Mouse (Mus musculus) cerebellum, adult 18-20 months (tissue): ENCODE data around the gene Cga.
"Not testable (repeated sequence)": the region's sequence is repeated elsewhere in the genome, so short reads cannot be mapped to it uniquely, and the experiment has no call there.

ENCODE experiments used
- DNase-seq, 2 experiments: peaks; one replicate each; pipeline ENCODE4 v3.0.0; 2021

The Cga gene

GRCm38 (mm10) chr4:34898497-34898896 lies 4.9 kb downstream of the Cga start:
- DNase-seq, result no peak

DNA sequence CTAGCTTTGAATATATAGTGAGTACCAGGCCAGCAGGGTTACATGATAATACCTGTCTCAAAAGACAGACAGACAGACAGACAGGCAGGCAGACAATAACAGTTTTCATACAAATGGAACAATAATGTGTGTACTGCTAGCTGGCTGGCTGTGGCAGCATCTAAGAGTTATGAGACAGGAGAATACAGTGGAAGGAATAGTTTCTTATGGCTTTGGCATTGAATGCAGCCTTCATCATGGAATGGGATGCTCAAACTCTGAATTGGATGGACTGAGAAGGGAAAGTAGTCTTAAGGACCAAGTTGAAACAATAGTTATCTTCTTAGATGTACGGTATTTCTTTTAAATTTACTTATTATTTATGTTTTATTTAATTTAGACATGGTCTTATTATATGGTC lies 5.7 kb downstream of the Cga start:
- no peak for DNase-seq

DNA sequence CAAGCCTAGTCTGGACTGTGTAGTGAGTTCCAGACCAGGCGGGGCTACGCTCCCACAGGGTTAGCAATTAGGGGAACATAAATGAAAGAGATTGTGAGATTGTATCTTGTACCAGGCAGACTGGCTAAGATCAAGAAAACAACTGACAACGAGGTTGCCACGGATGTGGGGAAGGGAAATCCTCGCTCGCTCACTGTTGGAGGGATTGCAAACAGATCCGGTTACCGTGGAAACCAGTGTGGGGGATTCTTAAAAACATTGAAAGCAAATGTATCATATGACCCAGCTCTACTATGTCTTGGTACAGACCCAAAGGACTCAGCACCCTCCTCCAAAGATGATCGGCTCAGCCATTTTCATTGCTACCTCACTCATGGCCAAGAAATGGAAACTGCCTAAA lies 6.6 kb downstream of the Cga start:
- DNase-seq, result no peak

- DNase-seq, result no peak
Observed at GRCm38 (mm10) chr4:34901166-34901565, 7.6 kb downstream of the Cga start.

DNA sequence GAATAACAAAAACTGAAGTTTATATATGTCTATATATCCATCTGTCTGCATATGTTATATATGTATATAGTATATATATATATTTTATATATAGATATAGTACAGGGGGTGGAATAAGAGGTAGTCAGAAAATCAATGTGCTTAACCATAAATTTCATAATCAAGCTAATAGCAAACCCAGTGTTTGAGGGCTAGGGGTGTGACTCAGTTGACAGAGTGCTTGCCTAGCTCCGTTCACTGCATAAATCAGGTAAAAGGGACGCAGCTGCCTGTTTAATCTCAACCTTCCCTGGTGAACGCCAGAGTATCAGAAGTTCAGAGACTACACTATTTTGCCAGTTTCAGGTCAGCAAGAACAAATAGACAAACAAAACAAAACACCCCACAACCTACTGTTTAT lies 8.0 kb downstream of the Cga start:
- DNase-seq, result not testable (repeated sequence)

DNA sequence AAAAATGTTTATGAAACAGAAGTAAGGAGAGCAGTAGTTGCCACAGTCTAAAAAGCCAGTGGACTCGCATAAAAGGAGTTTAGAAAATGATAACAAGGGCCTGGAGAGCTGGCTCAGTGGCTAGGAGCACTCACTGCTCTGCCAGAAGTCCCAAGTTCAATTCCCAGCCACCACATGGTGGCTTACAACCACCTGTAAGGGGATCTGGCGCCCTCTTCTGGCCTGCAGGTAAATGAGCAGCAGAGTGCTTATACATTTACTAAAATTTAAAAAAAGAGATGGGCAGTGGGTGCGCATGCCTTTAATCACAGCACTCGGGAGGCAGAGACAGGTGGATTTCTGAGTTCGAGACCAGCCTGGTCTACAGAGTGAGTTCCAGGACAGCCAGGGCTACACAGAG lies 11.8 kb downstream of the Cga start:
- DNase-seq, result peak in 1 of 2 experiments; percentile 5

GRCm38 (mm10) chr4:34906151-34906550 lies 12.6 kb downstream of the Cga start:
- DNase-seq, result no peak

GRCm38 (mm10) chr4:34907026-34907425 lies 13.4 kb downstream of the Cga start:
- DNase-seq, result no peak

DNA sequence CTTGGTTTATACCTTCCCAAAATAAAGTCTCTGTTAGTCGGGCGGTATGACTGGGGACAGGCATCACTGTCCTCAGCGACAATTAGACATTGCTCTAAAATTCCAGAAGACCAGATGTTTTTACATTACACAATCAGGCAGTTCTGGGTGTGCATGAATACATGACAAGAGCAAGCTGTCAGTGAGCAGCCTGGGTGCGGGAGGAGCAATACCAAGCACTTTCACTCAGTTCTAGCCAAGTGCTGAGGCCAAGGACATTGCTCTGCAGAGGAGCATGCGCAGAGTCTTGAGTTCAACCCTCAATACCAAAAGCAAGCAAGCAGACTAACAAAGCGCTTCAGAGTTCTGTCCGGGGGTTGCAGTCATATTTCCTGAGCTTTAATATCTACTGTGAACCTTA lies 14.5 kb downstream of the Cga start:
- no peak for DNase-seq

DNA sequence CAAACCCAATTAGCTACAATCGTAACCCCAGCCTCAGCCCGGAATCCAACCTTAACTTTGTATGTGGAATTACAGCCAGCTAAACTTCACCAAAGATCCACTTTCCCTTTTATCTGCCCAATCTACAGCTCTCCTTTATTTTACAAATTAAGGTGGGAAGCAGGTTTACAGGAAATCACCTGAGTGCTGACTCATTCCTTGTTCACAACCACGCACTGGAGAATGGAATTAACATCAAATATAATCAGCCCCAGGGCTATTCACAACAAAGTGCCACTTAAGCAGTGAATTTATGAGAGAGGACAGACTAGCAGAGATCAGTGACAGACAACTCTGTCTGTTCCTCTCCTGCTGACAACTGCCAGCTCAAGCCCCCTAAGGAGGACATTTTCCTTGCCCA lies 17.8 kb downstream of the Cga start:
- no peak for DNase-seq

DNA sequence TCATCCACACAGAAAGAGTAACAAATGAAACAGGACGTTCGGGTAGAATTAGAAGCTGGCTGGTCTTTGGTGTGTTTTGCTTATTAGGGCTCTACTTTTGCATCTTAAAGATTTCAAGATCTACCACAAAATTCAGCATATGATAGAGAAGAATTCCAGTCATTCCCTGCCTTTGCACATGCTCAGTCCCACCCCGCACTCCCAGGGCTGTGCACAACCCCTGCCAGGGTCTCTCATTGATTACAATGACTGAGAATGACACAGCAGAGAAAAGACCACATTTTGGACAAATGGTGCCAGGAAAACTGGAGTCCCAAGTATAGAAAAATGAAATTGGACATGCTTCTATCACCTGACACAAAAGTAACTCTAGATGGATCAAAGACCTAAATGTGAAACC lies 18.6 kb downstream of the Cga start:
- DNase-seq, result no peak

- DNase-seq, result no peak
Observed at GRCm38 (mm10) chr4:34917400-34917799, 23.8 kb downstream of the Cga start.

DNA sequence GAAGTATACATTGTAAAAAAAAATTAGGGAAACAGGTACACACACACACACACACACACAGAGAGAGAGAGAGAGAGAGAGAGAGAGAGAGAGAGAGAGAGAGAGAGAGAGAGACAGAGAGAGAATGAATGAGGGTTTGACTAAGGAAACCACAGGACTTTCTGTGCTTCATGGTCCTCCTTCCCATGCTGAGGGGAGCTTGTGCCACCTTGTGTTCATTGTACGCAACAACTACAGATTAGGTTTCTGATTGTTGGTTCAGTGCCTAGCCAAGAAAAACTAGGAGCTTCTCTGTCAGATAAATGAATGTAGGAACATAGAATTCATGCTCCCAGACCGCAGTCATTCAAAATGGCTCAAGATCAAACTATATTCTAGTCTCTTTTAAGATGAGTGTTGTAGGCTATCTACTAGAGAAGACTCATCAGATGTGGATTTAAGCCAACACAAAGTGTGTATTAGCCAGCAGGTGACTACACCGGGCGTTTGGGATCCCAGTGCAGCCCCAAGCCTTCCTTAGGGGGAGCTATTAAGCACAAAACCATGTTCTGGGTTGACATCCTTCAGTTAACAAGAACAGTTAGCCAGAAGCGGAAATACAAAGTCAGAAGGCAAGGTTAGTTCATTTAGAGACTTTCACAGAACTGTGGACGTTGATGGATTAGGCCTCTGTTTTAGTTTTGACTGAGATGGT lies 28.7 kb downstream of the Cga start:
- DNase-seq, result peak; percentile 50 to 56

- DNase-seq, result not testable (repeated sequence)
Observed at GRCm38 (mm10) chr4:34928386-34928785, 34.8 kb downstream of the Cga start.

DNA sequence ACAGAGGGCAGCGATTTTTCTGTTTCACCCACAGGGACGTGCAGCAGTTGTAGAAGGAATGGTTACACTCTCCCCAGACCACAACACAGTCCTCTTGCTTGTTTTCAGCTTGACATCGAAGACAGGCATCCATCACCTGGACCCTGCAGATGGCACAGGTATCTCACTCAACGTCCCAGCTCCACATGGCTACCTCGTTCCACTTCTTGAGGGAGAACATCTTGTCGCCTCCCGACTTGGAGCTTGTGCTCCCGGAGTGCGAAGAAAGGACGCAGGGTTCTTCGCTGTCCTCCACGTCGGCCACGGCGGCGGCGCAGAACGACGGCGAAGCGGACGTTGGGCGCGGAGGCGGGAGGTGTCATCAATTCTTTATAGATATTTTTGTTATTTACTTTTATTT lies 47.5 kb downstream of the Cga start:
- DNase-seq, result no peak

- no peak for DNase-seq
Observed at GRCm38 (mm10) chr4:34947181-34947580, 53.6 kb downstream of the Cga start.

DNA sequence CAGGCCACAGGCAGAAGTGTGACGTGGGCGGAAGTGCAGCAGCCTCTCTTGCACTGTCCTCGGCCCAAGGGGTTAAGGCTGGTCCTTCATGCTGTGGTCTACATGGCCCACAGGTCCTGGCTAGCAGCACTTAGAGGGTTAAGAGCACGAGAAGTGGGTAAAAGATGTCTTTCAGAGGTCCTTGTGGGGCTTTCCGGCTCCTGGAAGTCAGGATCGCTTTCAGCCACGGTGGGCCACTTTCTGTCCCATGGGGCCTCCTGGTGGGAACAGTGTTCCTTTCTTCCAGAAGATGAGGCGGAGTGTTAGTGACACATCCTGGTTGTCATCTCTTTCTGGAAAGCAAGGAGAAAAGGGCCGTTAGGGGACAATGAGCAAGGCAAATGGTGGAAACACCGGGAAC lies 60.1 kb downstream of the Cga start:
- DNase-seq, result no peak
